Mouse (Mus musculus) heart, adult 8-10 months (tissue): ENCODE data around the gene Artn. TPM values are rescaled to one million over a fixed set of nuclear protein-coding genes. Genes with fewer than 3 reads are reported as not detected.
A peak's percentile ranks its signal among the peaks of the same experiment; 100 is the strongest.

Source experiments
- DNase-seq: peaks from one replicate; pipeline ENCODE4 v3.0.0; 2022; ENCODE audit warnings: low spot score
- total RNA-seq, 4 experiments: library from RNA; stranded (reverse); gene quantifications; 2 replicates each; pipeline ENCODE4 v1.2.4; 2022

The Artn gene
- total RNA-seq, 4 experiments from 2014 or later: 0.34 TPM; not detected in 3

- no peak for DNase-seq
These were observed 10.8 kb downstream of the Artn start for GRCm38 (mm10) chr4:117918762-117919161.

DNA sequence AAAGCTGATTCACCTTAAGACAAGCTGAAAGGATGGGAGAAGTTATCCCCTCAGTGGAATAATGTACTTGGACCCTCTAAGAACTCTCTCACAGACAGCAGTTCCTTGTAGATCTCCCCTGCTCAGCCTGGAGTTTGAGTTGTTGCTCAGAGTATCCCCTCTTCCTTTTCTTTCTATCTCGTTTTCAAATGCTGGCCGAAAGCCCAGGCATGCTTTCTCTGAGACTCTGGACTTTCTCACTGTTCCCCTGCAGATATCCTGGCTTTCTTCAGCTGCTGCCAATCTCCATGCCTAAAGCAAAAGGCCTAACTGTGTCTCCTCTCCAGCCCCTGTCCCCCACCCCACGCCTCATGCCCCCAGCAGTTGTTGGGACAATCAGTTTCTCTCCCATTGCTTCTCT, 11.3 kb downstream of the Artn start:
- no peak for DNase-seq

DNA sequence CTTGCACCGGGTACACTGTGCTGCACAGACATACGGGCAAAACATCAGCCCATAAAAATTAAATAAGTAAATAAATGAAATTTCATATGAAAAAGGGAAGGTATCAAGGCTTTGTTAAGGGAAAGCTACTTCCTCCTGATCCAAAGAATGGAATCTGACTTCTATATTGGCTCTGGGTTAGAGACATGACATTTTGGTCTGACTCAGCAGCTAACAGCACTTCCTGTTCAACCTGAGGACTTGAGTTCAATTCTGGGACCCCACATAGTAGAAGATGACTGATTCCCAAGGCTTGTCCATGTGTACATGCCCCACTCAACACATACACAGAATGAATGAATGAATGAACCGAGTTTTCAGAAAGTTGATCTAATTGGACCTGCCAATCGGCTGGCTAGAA, 11.7 kb downstream of the Artn start:
- DNase-seq: no peak

GRCm38 (mm10) chr4:117917402-117917801, 12.2 kb downstream of the Artn start:
- DNase-seq: no peak

DNA sequence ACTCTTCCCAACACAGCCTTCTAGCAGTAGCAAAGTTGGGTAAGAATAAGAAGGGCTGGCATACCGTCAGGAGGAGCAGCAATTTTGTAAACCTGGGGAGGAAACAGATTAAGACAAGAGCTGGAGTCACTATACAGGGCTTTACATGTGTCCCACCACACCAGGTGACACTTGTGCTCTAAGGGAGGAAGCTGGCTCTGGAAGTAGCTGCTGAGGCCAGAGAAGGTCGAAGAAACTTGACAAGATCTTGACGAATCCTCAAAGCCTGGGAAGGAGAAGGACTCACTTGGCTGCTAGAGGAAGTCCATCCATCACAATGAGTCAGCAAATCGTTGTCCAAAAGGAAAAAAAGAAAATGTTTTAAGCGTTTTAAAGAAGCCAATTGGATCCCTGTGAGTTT, 13.2 kb downstream of the Artn start:
- no peak for DNase-seq

DNA sequence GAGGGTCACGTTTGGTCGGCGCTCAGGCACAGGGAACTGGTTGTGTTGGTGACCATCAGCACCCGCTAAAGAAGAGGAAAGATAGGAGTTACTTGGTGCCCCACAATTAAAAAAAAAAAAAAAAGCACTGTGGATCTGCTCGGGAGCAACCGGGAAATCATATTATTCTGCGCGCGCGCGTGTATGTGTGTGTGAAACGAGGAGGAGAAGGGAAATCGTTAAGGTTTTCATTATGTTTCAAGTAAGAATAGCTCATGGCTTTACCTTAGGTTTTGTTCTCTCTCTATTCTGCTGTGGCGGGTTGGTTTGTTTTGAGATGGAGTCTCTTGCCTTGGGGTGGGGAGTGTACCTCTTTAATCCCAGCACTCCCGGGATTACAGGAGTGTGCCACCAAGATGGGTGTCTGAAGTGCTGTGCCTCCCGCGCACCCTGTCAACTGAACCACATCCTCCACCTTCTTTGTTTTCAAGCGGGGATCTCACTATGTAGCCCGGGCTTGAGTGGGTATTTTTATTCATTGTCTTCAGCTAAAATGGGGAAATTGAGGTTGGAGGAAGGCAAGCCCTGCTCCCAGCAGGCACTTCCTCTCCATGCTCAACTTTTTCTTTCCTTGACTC, 14.0 kb downstream of the Artn start:
- DNase-seq: no peak

GRCm38 (mm10) chr4:117914591-117915442, 14.7 kb downstream of the Artn start, which contains the start of gene Ipo13:
Ipo13 (minus strand) TSS chr4:117914999.
- peak; percentile 96 for DNase-seq

- no peak for DNase-seq
These were observed 15.5 kb downstream of the Artn start for GRCm38 (mm10) chr4:117914031-117914430.

GRCm38 (mm10) chr4:117913421-117913820, 16.1 kb downstream of the Artn start:
- DNase-seq: no peak

DNA sequence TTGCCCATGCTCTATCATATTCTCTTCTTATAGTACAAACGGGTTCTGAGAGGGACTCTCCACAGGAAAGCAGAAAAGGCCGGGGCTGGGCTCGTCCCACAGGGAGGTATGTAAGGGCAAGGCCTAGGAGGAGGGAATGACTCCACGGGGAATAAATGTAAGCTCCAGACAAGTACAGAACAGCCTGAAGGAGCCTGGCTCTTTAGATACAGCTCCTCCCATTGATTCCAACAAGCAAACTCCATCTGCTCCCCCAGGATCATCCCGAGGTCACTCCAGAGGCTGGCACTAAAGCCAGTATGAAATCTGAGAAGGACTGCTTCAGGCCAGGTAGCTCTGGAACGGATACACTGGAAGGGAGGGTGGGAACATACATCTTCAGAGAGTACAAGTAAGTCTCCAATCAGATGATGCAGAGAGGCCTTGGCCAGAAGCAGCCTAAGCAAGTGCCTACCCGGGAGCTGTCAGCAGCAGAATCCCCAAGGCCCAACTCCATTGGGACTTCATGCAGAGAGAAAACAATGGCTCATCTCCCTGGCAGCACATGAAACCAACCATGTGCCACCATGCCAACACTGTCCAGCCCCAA, 16.8 kb downstream of the Artn start:
- DNase-seq: no peak

DNA sequence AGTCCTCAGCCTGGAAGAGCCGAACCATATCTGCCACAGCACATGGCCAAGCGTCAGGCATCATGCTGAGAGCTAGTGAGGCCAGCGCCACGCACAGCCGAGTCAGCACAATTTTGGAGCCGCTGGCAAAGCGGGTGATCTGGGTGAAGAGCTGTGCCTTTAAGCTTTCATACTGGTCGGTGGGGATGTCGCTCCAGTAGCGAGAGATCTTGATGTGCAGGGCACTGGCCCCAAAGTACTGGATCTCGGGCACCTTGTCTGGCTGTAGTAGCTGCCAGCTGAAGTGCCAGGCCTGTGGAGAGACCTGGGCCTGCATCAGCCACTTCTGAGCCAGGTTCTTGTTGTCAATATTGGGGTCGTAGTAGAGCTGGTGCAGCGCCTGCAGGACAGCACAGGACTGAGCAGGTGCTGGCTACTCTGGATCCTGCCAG, 17.4 kb downstream of the Artn start:
- no peak for DNase-seq

DNA sequence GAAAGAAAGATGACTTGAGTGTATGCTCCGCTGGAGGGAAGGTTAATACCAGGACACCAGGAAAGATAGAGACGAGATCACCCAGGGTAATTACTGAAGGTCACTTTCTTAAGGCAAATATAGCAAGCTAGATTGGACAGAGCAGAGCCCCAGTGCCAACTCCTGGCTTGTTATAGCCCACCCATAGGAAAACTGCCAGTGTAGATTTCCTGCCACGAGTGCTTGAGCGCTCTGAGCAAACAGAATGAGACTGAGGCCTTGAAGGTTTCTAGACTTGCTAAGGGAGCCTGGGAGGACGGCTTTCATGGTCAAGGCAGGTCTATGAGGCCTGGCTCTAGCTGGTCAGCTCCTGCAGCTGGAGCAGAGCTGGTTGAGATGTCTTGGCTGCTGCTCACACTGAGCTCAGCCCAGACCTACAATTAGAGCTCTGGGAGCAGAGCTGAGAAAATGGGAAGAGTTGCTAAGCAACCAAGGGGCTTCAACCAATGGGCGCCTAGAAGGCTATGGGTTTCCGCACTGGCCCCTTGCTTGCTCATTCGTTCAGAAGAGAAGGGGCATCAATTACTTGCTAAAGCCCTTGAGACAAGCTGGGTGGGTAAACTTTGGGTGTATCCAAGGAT, 20.6 kb downstream of the Artn start:
- DNase-seq: no peak

- DNase-seq: no peak
These were observed 23.4 kb downstream of the Artn start for GRCm38 (mm10) chr4:117906196-117906595.

GRCm38 (mm10) chr4:117904761-117905160, 24.8 kb downstream of the Artn start:
- no peak for DNase-seq

DNA sequence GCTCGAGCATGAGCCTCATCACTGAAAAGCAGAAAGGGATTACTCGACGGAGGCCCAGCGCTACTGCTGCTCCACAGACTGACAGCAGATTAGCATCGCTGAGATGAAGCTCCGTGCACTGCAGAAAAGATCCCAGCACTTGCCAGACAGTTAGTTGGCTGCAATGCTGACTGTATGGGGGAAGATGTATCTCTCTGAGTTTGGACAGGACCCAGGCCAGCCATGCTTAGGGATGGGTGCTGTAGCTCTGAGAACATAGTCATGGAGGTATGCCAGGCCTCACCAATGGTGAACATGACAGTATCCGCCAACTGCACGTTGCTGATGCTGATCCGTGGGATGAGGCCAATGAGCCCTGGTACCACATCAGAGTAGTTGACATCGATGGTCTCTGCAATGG, 25.5 kb downstream of the Artn start:
- no peak for DNase-seq

DNA sequence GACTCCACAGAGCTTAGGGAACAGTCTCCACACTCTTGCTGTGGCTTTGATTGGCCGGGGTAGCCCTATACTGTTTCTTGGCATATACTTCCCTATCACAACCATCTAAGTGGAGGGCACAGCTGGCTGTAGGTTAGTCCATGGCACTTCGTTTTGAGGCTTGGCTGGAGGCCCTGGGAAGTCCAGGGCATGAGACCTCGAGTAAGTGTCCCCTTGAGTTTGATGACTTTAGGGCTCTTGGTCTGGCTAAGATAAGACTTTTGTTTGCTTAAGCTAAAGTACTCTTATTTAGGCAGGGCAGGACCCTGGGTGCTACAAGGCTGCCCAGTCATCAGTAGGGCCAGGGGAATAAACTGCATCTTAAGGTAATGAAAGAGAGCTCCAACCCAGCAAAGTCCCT, 31.5 kb downstream of the Artn start:
- DNase-seq: no peak

DNA sequence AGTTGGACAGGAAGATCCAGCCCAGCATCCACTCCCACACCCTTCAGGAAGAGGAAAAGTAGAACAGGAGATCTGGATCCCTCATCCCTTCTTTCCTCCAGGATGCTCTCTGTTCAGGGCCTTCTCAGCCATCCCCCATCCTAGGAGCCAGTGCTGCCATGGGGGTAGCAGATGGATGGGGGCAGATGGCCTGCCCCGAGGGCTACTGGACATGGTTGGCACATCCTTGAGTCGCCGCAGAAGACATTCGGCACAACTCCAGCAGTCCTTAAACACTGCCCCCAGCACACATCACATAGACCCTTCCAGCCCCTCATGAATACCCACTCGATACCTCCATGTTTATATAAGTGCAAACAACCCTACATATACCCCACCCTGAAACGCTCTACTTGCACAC, 33.5 kb downstream of the Artn start:
- no peak for DNase-seq

- DNase-seq: no peak
These were observed 34.2 kb downstream of the Artn start for GRCm38 (mm10) chr4:117895339-117895738.

GRCm38 (mm10) chr4:117894601-117895000, 35.0 kb downstream of the Artn start:
- no peak for DNase-seq

DNA sequence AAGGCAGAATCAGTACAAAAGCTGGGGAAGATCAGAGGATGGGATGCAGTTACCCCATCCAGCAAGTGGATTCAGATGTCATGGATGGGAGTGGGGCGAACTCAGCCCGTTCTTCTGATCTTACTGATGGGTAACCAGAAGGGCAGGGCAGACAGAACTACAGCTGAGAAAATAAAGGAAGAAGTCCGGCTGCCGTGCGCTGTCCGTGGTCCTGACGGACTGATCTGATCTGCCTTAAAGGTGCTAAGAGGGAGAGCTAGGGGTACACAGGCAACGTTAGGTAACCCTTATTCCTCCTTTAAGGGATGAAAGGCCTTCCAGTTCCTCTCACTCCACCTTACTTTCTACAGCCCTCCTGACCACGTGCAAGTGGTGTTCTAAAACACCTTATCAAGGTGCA, 36.2 kb downstream of the Artn start:
- no peak for DNase-seq

- DNase-seq: peak; percentile 92
These were observed 37.8 kb downstream of the Artn start, which contains the start of gene Dph2 for GRCm38 (mm10) chr4:117891738-117892161. Dph2 (minus strand) TSS chr4:117892032.

GRCm38 (mm10) chr4:117890750-117891149, 38.8 kb downstream of the Artn start:
- DNase-seq: no peak
